Mouse (Mus musculus) urinary bladder, postnatal 25 days (tissue): ENCODE data around the gene Ddx1.
A peak's percentile ranks its signal among the peaks of the same experiment; 100 is the strongest.

Experiments used
- DNase-seq: peaks from one replicate; pipeline ENCODE4 v3.0.0; 2022; ENCODE audit warnings: low spot score

The Ddx1 gene

GRCm38 (mm10) chr12:13248691-13249572, at the start of gene Ddx1:
Gene Ddx1, minus strand, starts transcription at chr12:13249213.
- peak; percentile 80 for DNase-seq

- no peak for DNase-seq
These were observed 44.4 kb upstream of the Ddx1 start for GRCm38 (mm10) chr12:13293421-13293881.

- DNase-seq = no peak
These were observed 42.4 kb upstream of the Ddx1 start for GRCm38 (mm10) chr12:13291453-13291852.

- no peak for DNase-seq
These were observed 20.8 kb upstream of the Ddx1 start for GRCm38 (mm10) chr12:13269570-13270390.

GRCm38 (mm10) chr12:13268826-13269449, 19.9 kb upstream of the Ddx1 start, which contains the start of gene Nbas:
Gene Nbas, plus strand, starts transcription at chr12:13269133.
- DNase-seq = peak; percentile 91

- no peak for DNase-seq
These were observed 19.4 kb upstream of the Ddx1 start for GRCm38 (mm10) chr12:13268412-13268811.

- DNase-seq = no peak
These were observed 6.7 kb upstream of the Ddx1 start for GRCm38 (mm10) chr12:13255701-13256100.

GRCm38 (mm10) chr12:13255068-13255467, 6.1 kb upstream of the Ddx1 start:
- no peak for DNase-seq

GRCm38 (mm10) chr12:13249573-13249919, 533 bp upstream of the Ddx1 start:
- DNase-seq = no peak

- DNase-seq = no peak
These were observed 6.6 kb downstream of the Ddx1 start for GRCm38 (mm10) chr12:13242453-13242852.

GRCm38 (mm10) chr12:13218101-13218514, 30.9 kb downstream of the Ddx1 start:
- no peak for DNase-seq

GRCm38 (mm10) chr12:13217568-13217967, 31.4 kb downstream of the Ddx1 start:
- no peak for DNase-seq

GRCm38 (mm10) chr12:13216501-13217103, 32.4 kb downstream of the Ddx1 start:
- no peak for DNase-seq

- DNase-seq = peak; percentile 64
These were observed 34.4 kb downstream of the Ddx1 start for GRCm38 (mm10) chr12:13214345-13215278.

- DNase-seq = peak; percentile 23
These were observed 37.1 kb downstream of the Ddx1 start for GRCm38 (mm10) chr12:13211746-13212482.

- DNase-seq = no peak
These were observed 39.2 kb downstream of the Ddx1 start for GRCm38 (mm10) chr12:13209692-13210377.

- no peak for DNase-seq
These were observed 40.0 kb downstream of the Ddx1 start for GRCm38 (mm10) chr12:13208983-13209451.

GRCm38 (mm10) chr12:13208517-13208916, 40.5 kb downstream of the Ddx1 start:
- no peak for DNase-seq

- no peak for DNase-seq
These were observed 41.9 kb downstream of the Ddx1 start for GRCm38 (mm10) chr12:13207099-13207498.
